Comparison of ENCODE assay signal across 21 mouse cellular contexts in the genomic region with DNA sequence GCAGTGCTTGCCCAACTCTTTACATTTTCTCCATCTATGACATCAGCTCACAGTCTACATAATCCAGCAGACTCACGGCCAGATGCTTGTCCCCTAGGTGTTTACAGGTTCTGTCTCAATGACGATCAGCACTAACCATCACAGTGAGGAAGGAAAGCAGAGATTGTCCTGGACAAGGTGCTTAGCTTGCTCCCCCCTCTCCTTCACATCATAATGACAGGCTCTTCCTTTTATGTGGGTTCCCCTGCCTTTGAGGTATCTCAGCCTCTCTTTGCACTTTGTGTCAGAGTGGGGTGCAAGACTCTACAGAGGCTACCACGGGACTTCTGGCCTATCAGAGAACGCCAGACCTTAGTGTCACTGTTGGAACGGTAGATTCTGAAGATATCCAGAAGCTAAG.
DNase-seq lines count a peak whose midpoint lies in the region; ATAC-seq and TF ChIP-seq lines count a peak whose summit lies in the region.
"Had no signal": no experiment of that assay in that cellular context is flagged by ENCODE, and none has a peak within 500 bp of the region (broad histone marks: within the 10 kb centered on the region; RNA-seq: fewer than 3 reads in every experiment).

No protein-coding gene starts in this region.

- no peak for TF ChIP-seq CTCF in thymus, adult 2 months (IDR thresholded peaks at IDR 0.05; ENCODE audit: borderline replicate concordance, control insufficient read depth, extremely low read depth, insufficient read depth, low read length, poor library complexity)

- H3K4me1 ChIP-seq in thymus, adult 2 months (replicated peaks; ENCODE audit: control insufficient read depth, insufficient read depth, low read length): 0 out of 2 replicates have a peak, but pooled peaks cover 2% of the 10 kb centered on the region
- no peaks in the 10 kb centered on the region for H3K4me1 ChIP-seq in hindbrain, embryonic 13.5 days (replicated peaks)
- H3K4me1 ChIP-seq: forebrain, embryonic 12.5 days had no signal

- no peak for ATAC-seq in hindbrain, embryonic 13.5 days (ENCODE audit: low FRiP score)
- ATAC-seq: forebrain, embryonic 16.5 days had no signal

- H3K27me3 ChIP-seq in thymus, adult 2 months (ENCODE audit: control insufficient read depth, insufficient read depth, low read length): no peaks in the 10 kb centered on the region
- no peaks in the 10 kb centered on the region for H3K27me3 ChIP-seq in hindbrain, embryonic 13.5 days
- H3K27me3 ChIP-seq: hindbrain, embryonic 12.5 days had no signal

- no peak for TF ChIP-seq POLR2A in thymus, adult 2 months (IDR thresholded peaks at IDR 0.05; ENCODE audit: control insufficient read depth, extremely low read depth, insufficient read depth, low read length, poor library complexity)

- H3K36me3 ChIP-seq in thymus, adult 2 months (ENCODE audit: control insufficient read depth, insufficient read depth, low read length): no peaks in the 10 kb centered on the region
- no peaks in the 10 kb centered on the region for H3K36me3 ChIP-seq in hindbrain, embryonic 13.5 days
- H3K36me3 ChIP-seq: embryonic facial prominence, embryonic 13.5 days; forebrain, embryonic 12.5 days; heart, embryonic 10.5 days; hindbrain, embryonic 12.5 days had no signal

- no peak overlapping the region for H3K4me3 ChIP-seq in thymus, adult 2 months (ENCODE audit: control insufficient read depth, insufficient read depth, low read length)
- H3K4me3 ChIP-seq in hindbrain, embryonic 13.5 days: no peak overlapping the region
- H3K4me3 ChIP-seq: embryonic facial prominence, embryonic 13.5 days; forebrain, embryonic 12.5 days; heart, embryonic 10.5 days; hindbrain, embryonic 12.5 days had no signal

- no peak overlapping the region for H3K9ac ChIP-seq in hindbrain, embryonic 13.5 days
- H3K9ac ChIP-seq: embryonic facial prominence, embryonic 13.5 days; forebrain, embryonic 12.5 days; hindbrain, embryonic 12.5 days had no signal

- H3K9me3 ChIP-seq in hindbrain, embryonic 13.5 days: no peaks in the 10 kb centered on the region
- H3K9me3 ChIP-seq: embryonic facial prominence, embryonic 13.5 days; forebrain, embryonic 12.5 days; heart, embryonic 10.5 days; hindbrain, embryonic 12.5 days had no signal

- H3K27ac ChIP-seq in thymus, adult 2 months (ENCODE audit: control insufficient read depth, insufficient read depth, low read length): no peak overlapping the region
- no peak overlapping the region for H3K27ac ChIP-seq in hindbrain, embryonic 13.5 days
- H3K27ac ChIP-seq: embryonic facial prominence, embryonic 13.5 days; forebrain, embryonic 12.5 days; heart, embryonic 10.5 days; hindbrain, embryonic 12.5 days; hindbrain, postnatal 0 days had no signal

- DNase-seq in thymus, adult 2 months: peak; percentile 6
- no peak for DNase-seq in thymus, postnatal 4 days
- peak; percentile 48 to 60 for DNase-seq in CD8-positive naive resting alpha-beta T cell, adult 2 months (ENCODE audit: low read depth in 2 of 2, low spot score in 2 of 2)
- peak; percentile 79 for DNase-seq in T-cell, adult 2 months (ENCODE audit: low spot score)
- peak; percentile 14 to 26 for DNase-seq in natural killer cell, adult 2 months (ENCODE audit: low spot score in 2 of 2)
- no peak for DNase-seq in kidney, postnatal 36 days
- DNase-seq: adrenal gland, postnatal 25 days; cerebellum, adult 18-20 months; cerebellum, adult 9-11 months; cerebellum, postnatal 36 days; gastrocnemius, postnatal 10 days; heart, adult 18-20 months; heart, postnatal 10 days; heart, postnatal 4 days had no signal

- no peak overlapping the region for H3K4me2 ChIP-seq in hindbrain, embryonic 13.5 days
- H3K4me2 ChIP-seq: embryonic facial prominence, embryonic 13.5 days; forebrain, embryonic 12.5 days; hindbrain, embryonic 12.5 days had no signal

- 38% methylated on average over 5 of the region's 5 CpGs for WGBS in thymus, adult 2 months
- WGBS in hindbrain, embryonic 13.5 days: 93% methylated on average over 5 of the region's 5 CpGs

Comparison
In these comparisons a context has a peak if more than half of its experiments do, and no peak if none do; other contexts are left out.
1. DNase-seq: peak in thymus, adult 2 months (single experiment), CD8-positive naive resting alpha-beta T cell, adult 2 months (2 of 2), T-cell, adult 2 months (single experiment) and natural killer cell, adult 2 months (2 of 2); none in thymus, postnatal 4 days (single experiment) and kidney, postnatal 36 days (0 of 2).